Comparison of ENCODE assay signal across 8 mouse cellular contexts in the genomic region with DNA sequence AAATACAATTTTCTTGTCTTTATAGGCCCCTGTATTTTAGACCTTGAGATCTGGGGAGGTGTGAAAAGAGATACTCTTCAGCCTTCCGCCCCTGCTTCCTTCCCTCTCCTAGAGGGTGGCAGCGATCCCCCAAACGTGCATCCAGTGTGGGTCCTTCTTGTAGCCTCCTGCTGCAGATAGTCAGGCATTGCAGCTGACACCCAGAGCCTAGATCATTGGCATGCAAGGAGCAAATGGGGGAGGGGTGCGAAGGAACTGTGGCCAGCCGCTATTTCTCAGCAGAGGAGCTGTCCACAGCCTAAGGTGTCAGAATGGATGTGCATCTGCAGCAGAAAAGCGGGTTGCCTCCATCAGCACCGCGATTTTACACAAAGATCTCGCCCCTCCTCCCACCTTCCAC.
DNase-seq lines count a peak whose midpoint lies in the region; ATAC-seq and TF ChIP-seq lines count a peak whose summit lies in the region.

No protein-coding gene starts in this region.

- intact Hi-C loops in heart, postnatal 36 days (cut with DNase I): no loop called here

- DNase-seq in kidney, postnatal 0 days (ENCODE audit: low spot score): peak; percentile 31
- no peak for DNase-seq in kidney, adult 2 months
- peak; percentile 30 for DNase-seq in embryo, embryonic 11.5 days (ENCODE audit: low read depth, low spot score)
- DNase-seq in heart, postnatal 36 days: peak; percentile 5 to 30
- no peak for DNase-seq in gastrocnemius, adult 8-10 months (ENCODE audit: low spot score in 2 of 2)
- DNase-seq in urinary bladder, postnatal 14 days (ENCODE audit: low spot score): no peak

- H3K4me2 ChIP-seq in kidney, postnatal 0 days (ENCODE audit: low read length): no peak overlapping the region
- peak overlapping the region; percentile 49 for H3K4me2 ChIP-seq in midbrain, embryonic 16.5 days (ENCODE audit: low read length)

- H3K36me3 ChIP-seq in kidney, postnatal 0 days (ENCODE audit: insufficient read depth, low read length): no peaks in the 10 kb centered on the region
- H3K36me3 ChIP-seq in kidney, adult 2 months (ENCODE audit: control insufficient read depth, insufficient read depth, low read length): no peaks in the 10 kb centered on the region
- H3K36me3 ChIP-seq in midbrain, embryonic 16.5 days (ENCODE audit: control insufficient read depth, insufficient read depth, low read length): no peaks in the 10 kb centered on the region

- H3K27ac ChIP-seq in kidney, postnatal 0 days: no peak overlapping the region
- no peak overlapping the region for H3K27ac ChIP-seq in kidney, adult 2 months (ENCODE audit: insufficient read depth, low read depth, low read length)
- H3K27ac ChIP-seq in midbrain, embryonic 16.5 days (ENCODE audit: low read length): peak overlapping the region; percentile 90

- 4% methylated on average over 9 of the region's 9 CpGs for WGBS in kidney, postnatal 0 days
- WGBS in kidney, adult 2 months: 6% methylated on average over 9 of the region's 9 CpGs
- 3% methylated on average over 9 of the region's 9 CpGs for WGBS in midbrain, embryonic 16.5 days

- no peak overlapping the region for H3K9ac ChIP-seq in kidney, postnatal 0 days (ENCODE audit: low read depth, low read length)
- peak overlapping the region; percentile 52 for H3K9ac ChIP-seq in midbrain, embryonic 16.5 days (ENCODE audit: low read depth, low read length)

- no peaks in the 10 kb centered on the region for H3K4me1 ChIP-seq in kidney, postnatal 0 days (replicated peaks; ENCODE audit: insufficient read depth, low read length)
- no peaks in the 10 kb centered on the region for H3K4me1 ChIP-seq in kidney, adult 2 months (ENCODE audit: control insufficient read depth, insufficient read depth, low read length)
- peaks cover 13% of the 10 kb centered on the region for H3K4me1 ChIP-seq in midbrain, embryonic 16.5 days (ENCODE audit: control insufficient read depth, insufficient read depth, low read length)

- H3K9me3 ChIP-seq in kidney, postnatal 0 days (replicated peaks; ENCODE audit: low read length): no peaks in the 10 kb centered on the region
- no peaks in the 10 kb centered on the region for H3K9me3 ChIP-seq in midbrain, embryonic 16.5 days (replicated peaks; ENCODE audit: control insufficient read depth, low read length, poor library complexity, severe bottlenecking)

- H3K27me3 ChIP-seq in kidney, postnatal 0 days (ENCODE audit: insufficient read depth, low read length): no peaks in the 10 kb centered on the region
- H3K27me3 ChIP-seq in kidney, adult 2 months (replicated peaks; ENCODE audit: control insufficient read depth, insufficient read depth, low read length): no peaks in the 10 kb centered on the region
- no peaks in the 10 kb centered on the region for H3K27me3 ChIP-seq in midbrain, embryonic 16.5 days (ENCODE audit: control insufficient read depth, insufficient read depth, low read depth, low read length)

- TF ChIP-seq CTCF in kidney, postnatal 0 days (IDR thresholded peaks at IDR 0.05; ENCODE audit: low read depth): no peak
- TF ChIP-seq CTCF in kidney, adult 2 months (conservative IDR thresholded peaks at IDR 0.05; ENCODE audit: insufficient read depth, insufficient read length, low read depth, low read length): no peak

- ATAC-seq in kidney, postnatal 0 days (replicated peaks; ENCODE audit: low FRiP score, low read depth): no peak
- ATAC-seq in midbrain, embryonic 16.5 days: peak; percentile 86
- ATAC-seq in inflammation-experienced regulatory T-cells, adult 6 months: no peak

- TF ChIP-seq POLR2A in kidney, adult 2 months (IDR thresholded peaks at IDR 0.05; ENCODE audit: low read depth, low read length): no peak

- no peak overlapping the region for H3K4me3 ChIP-seq in kidney, postnatal 0 days (replicated peaks; ENCODE audit: low read depth, low read length)
- no peak overlapping the region for H3K4me3 ChIP-seq in kidney, adult 2 months (ENCODE audit: insufficient read depth, low read depth, low read length)
- no peak overlapping the region for H3K4me3 ChIP-seq in midbrain, embryonic 16.5 days (ENCODE audit: low read depth, low read length)

Comparison
In these comparisons a context has a peak if more than half of its experiments do, and no peak if none do; other contexts are left out.
1. DNase-seq: peak in kidney, postnatal 0 days (single experiment), embryo, embryonic 11.5 days (single experiment) and heart, postnatal 36 days (2 of 2); none in kidney, adult 2 months (single experiment), gastrocnemius, adult 8-10 months (0 of 2) and urinary bladder, postnatal 14 days (single experiment).